Mouse (Mus musculus) E14TG2a.4 (cell line): ENCODE data around the gene Zfp637.

Experiments
- H3K27me3 ChIP-seq: 2 replicates; pipeline ENCODE4 v1.6.1; 2014; ENCODE audit warnings: low read length, control low read depth; ENCODE audit not compliant: insufficient read depth
- H3K36me3 ChIP-seq: 2 replicates; pipeline ENCODE4 v1.6.1; 2014; ENCODE audit warnings: low read length, control low read depth; ENCODE audit not compliant: insufficient read depth
- H3K4me1 ChIP-seq: replicated peaks from 2 replicates; pipeline ENCODE4 v1.6.1; 2014; ENCODE audit warnings: low read depth, low read length, control low read depth
- H3K4me3 ChIP-seq: replicated peaks from 2 replicates; pipeline ENCODE4 v1.5.1; 2014; ENCODE audit warnings: mild to moderate bottlenecking, low read length
- H3K9me3 ChIP-seq: 2 replicates; pipeline ENCODE4 v1.6.1; 2014; ENCODE audit warnings: low read length, control low read depth
- CTCF ChIP-seq: conservative IDR thresholded peaks from 2 replicates; pipeline ENCODE4 v1.5.1; 2014; ENCODE audit warnings: low read length
- NANOG ChIP-seq: IDR thresholded peaks from 2 replicates; pipeline ENCODE4 v1.6.1; 2014; ENCODE audit warnings: borderline replicate concordance, low read length, mixed read lengths
- POU5F1 ChIP-seq: IDR thresholded peaks from 2 replicates; pipeline ENCODE4 v1.6.1; 2014; ENCODE audit warnings: low read length, borderline replicate concordance

Zfp637 gene

DNA sequence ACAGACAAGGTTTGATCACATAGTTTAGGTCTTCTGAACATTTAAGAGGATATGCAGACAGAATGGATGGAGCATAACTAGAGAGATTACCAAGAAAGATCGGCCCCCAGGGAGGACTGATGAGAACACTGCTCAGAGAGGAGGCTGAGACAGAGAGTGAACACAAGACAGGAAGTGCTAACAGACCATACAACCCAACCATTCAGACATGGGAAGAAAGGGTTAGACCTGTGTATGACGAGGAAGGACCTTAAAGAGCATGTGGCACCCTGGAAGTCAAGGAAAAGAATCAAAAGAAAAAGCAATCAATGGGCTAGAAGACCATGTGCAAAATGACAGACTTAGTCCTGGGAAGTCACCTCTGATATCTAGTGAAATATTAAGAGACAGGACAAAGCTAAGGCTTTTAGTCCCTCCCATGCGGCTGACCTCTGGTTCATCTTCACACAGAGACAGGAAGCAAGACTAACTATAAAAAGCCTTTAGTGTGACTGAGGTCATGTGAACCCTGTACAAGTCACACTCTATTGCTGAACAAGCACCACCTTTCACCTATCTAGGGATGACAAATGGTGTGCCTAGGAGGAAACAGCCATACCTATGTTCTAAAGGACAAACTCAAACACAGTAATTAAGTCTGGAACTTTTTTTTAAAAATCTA is 33.8 kb downstream of the Zfp637 start:
- H3K36me3 ChIP-seq: no peaks in the 10 kb centered on the region
- TF ChIP-seq NANOG (no peak), POU5F1 (no peak), CTCF (no peak)
- 0 out of 2 replicates have a peak, but pooled peaks cover 2% of the 10 kb centered on the region for H3K9me3 ChIP-seq
- H3K4me1 ChIP-seq: peaks cover 37% of the 10 kb centered on the region
- H3K27me3 ChIP-seq: no peaks in the 10 kb centered on the region
- no peak overlapping the region for H3K4me3 ChIP-seq

GRCm38 (mm10) chr6:117878700-117879407 is 37.9 kb downstream of the Zfp637 start:
- Histone ChIP-seq H3K4me1 (peaks cover 45% of the 10 kb centered on the region), H3K4me3 (peak overlapping the region; percentile 83), H3K27me3 (no peaks in the 10 kb centered on the region), H3K36me3 (no peaks in the 10 kb centered on the region), H3K9me3 (0 out of 2 replicates have a peak, but pooled peaks cover 2% of the 10 kb centered on the region)
- TF ChIP-seq CTCF: no peak
- no peak for TF ChIP-seq NANOG
- no peak for TF ChIP-seq POU5F1

- peak; percentile 61 for TF ChIP-seq CTCF
- no peak for TF ChIP-seq POU5F1
- TF ChIP-seq NANOG: no peak
- Histone ChIP-seq H3K27me3 (no peaks in the 10 kb centered on the region), H3K4me3 (peak overlapping the region; percentile 83), H3K4me1 (peaks cover 50% of the 10 kb centered on the region), H3K36me3 (no peaks in the 10 kb centered on the region), H3K9me3 (0 out of 2 replicates have a peak, but pooled peaks cover 2% of the 10 kb centered on the region)
These were observed 38.6 kb downstream of the Zfp637 start for GRCm38 (mm10) chr6:117879408-117880115.

DNA sequence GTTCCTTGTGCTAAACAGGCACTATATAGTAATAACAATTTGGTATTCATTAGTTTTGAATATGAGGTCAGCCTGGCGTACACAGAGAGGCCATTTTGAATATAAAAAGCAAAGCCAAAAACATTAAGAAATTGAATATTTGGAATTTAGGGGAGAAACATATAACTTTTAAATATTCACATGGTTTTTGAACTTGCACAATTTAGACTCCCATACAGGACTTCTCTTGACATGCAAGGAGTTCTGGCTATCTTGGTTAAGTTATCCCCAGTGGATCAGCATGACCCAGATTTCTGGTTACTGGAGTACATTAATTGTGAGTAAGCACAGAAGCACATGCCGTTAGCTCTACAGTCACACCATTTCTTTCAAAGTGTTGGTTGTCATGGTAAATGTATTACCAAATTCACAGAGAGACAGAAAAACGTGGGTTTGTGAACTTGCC is 39.4 kb downstream of the Zfp637 start:
- TF ChIP-seq CTCF: no peak
- TF ChIP-seq NANOG: no peak
- no peak for TF ChIP-seq POU5F1
- Histone ChIP-seq H3K4me3 (peak overlapping the region; percentile 83), H3K36me3 (no peaks in the 10 kb centered on the region), H3K4me1 (peaks cover 50% of the 10 kb centered on the region), H3K27me3 (no peaks in the 10 kb centered on the region), H3K9me3 (0 out of 2 replicates have a peak, but pooled peaks cover 2% of the 10 kb centered on the region)

- Histone ChIP-seq H3K36me3 (no peaks in the 10 kb centered on the region), H3K27me3 (no peaks in the 10 kb centered on the region)
- TF ChIP-seq CTCF (no peak), NANOG (no peak; the same call in 1 of the 2 replicates), POU5F1 (no peak)
These were observed 40.2 kb downstream of the Zfp637 start for GRCm38 (mm10) chr6:117881229-117881628.

GRCm38 (mm10) chr6:117881997-117882396 is 41.0 kb downstream of the Zfp637 start:
- TF ChIP-seq NANOG: no peak
- TF ChIP-seq CTCF: no peak
- TF ChIP-seq POU5F1: no peak
- H3K9me3 ChIP-seq: 0 out of 2 replicates have a peak, but pooled peaks cover 2% of the 10 kb centered on the region
- no peaks in the 10 kb centered on the region for H3K36me3 ChIP-seq
- no peaks in the 10 kb centered on the region for H3K27me3 ChIP-seq
- H3K4me1 ChIP-seq: peaks cover 55% of the 10 kb centered on the region
- no peak overlapping the region; the same call in 1 of the 2 replicates for H3K4me3 ChIP-seq

More at GRCm38 (mm10) chr6:117881229-117881628, 40.2 kb downstream of the Zfp637 start:
- Histone ChIP-seq H3K4me3 (peak overlapping the region; percentile 83), H3K4me1 (peaks cover 51% of the 10 kb centered on the region), H3K9me3 (0 out of 2 replicates have a peak, but pooled peaks cover 2% of the 10 kb centered on the region)

GRCm38 (mm10) chr6:117885943-117886342 is 45.0 kb downstream of the Zfp637 start:
- Histone ChIP-seq H3K9me3 (no peaks in the 10 kb centered on the region), H3K4me3 (no peak overlapping the region)
- TF ChIP-seq NANOG: no peak
- TF ChIP-seq CTCF: no peak
- no peak for TF ChIP-seq POU5F1

DNA sequence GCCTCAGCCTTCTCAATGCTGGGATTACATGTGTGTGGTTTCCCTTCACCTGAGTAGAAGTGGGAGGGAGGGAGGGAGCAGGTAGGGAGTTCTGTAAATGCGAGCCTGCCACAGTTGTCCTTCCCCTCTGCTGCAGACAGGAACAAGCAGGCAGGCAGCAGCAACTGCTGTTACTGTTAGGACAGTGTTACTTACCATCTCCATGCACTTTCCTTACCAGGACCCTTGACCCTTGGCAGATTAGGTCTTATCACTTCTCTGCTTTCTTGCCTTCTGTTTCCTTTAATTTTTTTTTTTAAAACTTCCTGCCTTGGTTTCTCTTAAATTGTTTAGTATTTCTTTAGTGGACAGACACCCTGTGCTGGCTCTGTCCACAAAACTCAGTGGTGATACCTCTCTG is 47.1 kb downstream of the Zfp637 start:
- no peaks in the 10 kb centered on the region for H3K36me3 ChIP-seq
- TF ChIP-seq POU5F1: no peak

More at GRCm38 (mm10) chr6:117885943-117886342, 45.0 kb downstream of the Zfp637 start:
- peaks cover 61% of the 10 kb centered on the region for H3K4me1 ChIP-seq
- no peaks in the 10 kb centered on the region for H3K36me3 ChIP-seq
- no peaks in the 10 kb centered on the region for H3K27me3 ChIP-seq

More for the DNA sequence above, 47.1 kb downstream of the Zfp637 start:
- Histone ChIP-seq H3K4me1 (peaks cover 57% of the 10 kb centered on the region), H3K4me3 (no peak overlapping the region), H3K9me3 (no peaks in the 10 kb centered on the region), H3K27me3 (no peaks in the 10 kb centered on the region)
